Mouse (Mus musculus) thymus, postnatal 4 days (tissue): ENCODE measurements around the gene Olfr1501.
A peak's percentile ranks its signal among the peaks of the same experiment; 100 is the strongest.
"Not testable (repeated sequence)": the region's sequence is repeated elsewhere in the genome, so short reads cannot be mapped to it uniquely, and the experiment has no call there.

Source experiments
- DNase-seq: peaks from one replicate; pipeline ENCODE4 v3.0.0; 2021

The Olfr1501 gene

GRCm38 (mm10) chr19:13850592-13850991, at the start of gene Olfr1501:
Gene Olfr1501 (minus strand): TSS chr19:13850692.
- DNase-seq: not testable (repeated sequence)

- DNase-seq: no peak
These were observed 47.3 kb upstream of the Olfr1501 start, which contains the start of gene Olfr1504 for GRCm38 (mm10) chr19:13897828-13898227. Gene Olfr1504 (minus strand): TSS chr19:13897928.

- no peak for DNase-seq
These were observed 11.0 kb upstream of the Olfr1501 start, which contains the start of gene Olfr1502 for GRCm38 (mm10) chr19:13861495-13861894. Gene Olfr1502 (plus strand): TSS chr19:13861795.

GRCm38 (mm10) chr19:13830388-13830787, 20.1 kb downstream of the Olfr1501 start, which contains the start of gene Olfr1500:
Gene Olfr1500 (minus strand): TSS chr19:13830488.
- DNase-seq: no peak

GRCm38 (mm10) chr19:13828447-13828846, 22.0 kb downstream of the Olfr1501 start:
- DNase-seq: no peak

GRCm38 (mm10) chr19:13820847-13821246, 29.6 kb downstream of the Olfr1501 start:
- DNase-seq: no peak

GRCm38 (mm10) chr19:13819347-13819746, 31.1 kb downstream of the Olfr1501 start, which contains the start of gene Olfr1499:
Gene Olfr1499 (minus strand): TSS chr19:13819447.
- DNase-seq: no peak

- DNase-seq: no peak
These were observed 31.7 kb downstream of the Olfr1501 start for GRCm38 (mm10) chr19:13818827-13819226.

- DNase-seq: peak; percentile 11
These were observed 37.7 kb downstream of the Olfr1501 start for GRCm38 (mm10) chr19:13812823-13813222.

GRCm38 (mm10) chr19:13805486-13805885, 45.0 kb downstream of the Olfr1501 start:
- not testable (repeated sequence) for DNase-seq

- no peak for DNase-seq
These were observed 52.4 kb downstream of the Olfr1501 start, which contains the start of gene Olfr1497 for GRCm38 (mm10) chr19:13798102-13798501. Gene Olfr1497 (minus strand): TSS chr19:13798202.
